Mouse (Mus musculus): ENCODE measurements at regions not wholly inside any gene's neighbourhood (a gene's known extent, or its start where the extent isn't known, plus 50 kb on each side); places are given as distances from the start of the nearest gene placed in this dataset.

DNA sequence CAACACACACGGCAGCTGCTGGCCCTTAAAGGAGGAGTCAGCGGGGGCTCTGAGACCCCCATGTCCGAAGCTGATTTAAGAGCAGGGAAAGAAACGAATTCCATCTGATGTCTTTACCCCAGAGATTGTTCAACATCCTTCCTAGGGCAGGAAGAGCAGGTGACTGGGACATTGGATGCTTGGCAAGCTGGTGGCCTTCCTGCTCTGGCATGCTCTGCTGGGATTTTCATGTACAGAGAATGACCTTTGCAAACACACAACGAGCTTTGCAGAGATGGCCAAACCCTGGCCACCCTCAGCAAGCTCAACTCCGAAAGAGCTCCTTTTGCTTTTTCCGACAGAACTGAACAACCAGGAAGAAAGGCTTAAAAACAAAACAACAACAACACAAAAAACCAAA is 194.7 kb upstream of the Map3k1 start:
- TF ChIP-seq POLR2A (IDR thresholded peaks at IDR 0.05; ENCODE audit: control insufficient read depth, low read depth, low read length) = no peak
- no peak for TF ChIP-seq CTCF (IDR thresholded peaks at IDR 0.05; ENCODE audit: control insufficient read depth, insufficient read depth, insufficient replicate concordance, low read depth, low read length)
